Comparison of ENCODE assay signal across 9 mouse cellular contexts in genomic region chr11:51819964-51820363, GRCm38 (mm10). TPM values are rescaled to one million over a fixed set of nuclear protein-coding genes. Genes with fewer than 3 reads are reported as not detected.
DNase-seq lines count a peak whose midpoint lies in the region; ATAC-seq and TF ChIP-seq lines count a peak whose summit lies in the region.
"Had no signal": no experiment of that assay in that cellular context is flagged by ENCODE, and none has a peak within 500 bp of the region (broad histone marks: within the 10 kb centered on the region; RNA-seq: fewer than 3 reads in every experiment).

No protein-coding gene starts in this region.

- H3K9me3 ChIP-seq in midbrain, embryonic 14.5 days (ENCODE audit: control insufficient read depth, low read length), result no peaks in the 10 kb centered on the region
- no peaks in the 10 kb centered on the region for H3K9me3 ChIP-seq in midbrain, embryonic 16.5 days (replicated peaks; ENCODE audit: control insufficient read depth, low read length, poor library complexity, severe bottlenecking)
- H3K9me3 ChIP-seq: neural tube, embryonic 12.5 days had no signal

- no peak overlapping the region for H3K4me2 ChIP-seq in midbrain, embryonic 14.5 days (ENCODE audit: low read length)
- no peak overlapping the region for H3K4me2 ChIP-seq in midbrain, embryonic 16.5 days (ENCODE audit: low read length)
- H3K4me2 ChIP-seq: neural tube, embryonic 12.5 days had no signal

- DNase-seq in embryo, embryonic 10 days (ENCODE audit: low spot score), result peak; percentile 45
- no peak for DNase-seq in embryo, embryonic 11 days
- DNase-seq in midbrain, embryonic 14.5 days, result peak; percentile 24
- DNase-seq in c-Kit-negative CD71-positive TER-119-positive erythroid progenitor cells, embryonic 14.5 days (ENCODE audit: low read depth, low spot score), result peak; percentile 64
- peak; percentile 47 for DNase-seq in heart, postnatal 4 days
- DNase-seq in layer of hippocampus, adult 11-12 months (ENCODE audit: low spot score), result no peak

- no peak overlapping the region for H3K4me3 ChIP-seq in midbrain, embryonic 14.5 days (replicated peaks; ENCODE audit: low read depth, low read length)
- H3K4me3 ChIP-seq in midbrain, embryonic 16.5 days (ENCODE audit: low read depth, low read length), result no peak overlapping the region
- no peak overlapping the region for H3K4me3 ChIP-seq in small intestine, adult 2 months (ENCODE audit: low read depth, low read length)
- H3K4me3 ChIP-seq: neural tube, embryonic 12.5 days had no signal

- no peak overlapping the region for H3K9ac ChIP-seq in midbrain, embryonic 14.5 days (replicated peaks; ENCODE audit: low read length)
- no peak overlapping the region for H3K9ac ChIP-seq in midbrain, embryonic 16.5 days (ENCODE audit: low read depth, low read length)
- H3K9ac ChIP-seq: neural tube, embryonic 12.5 days had no signal

- no peaks in the 10 kb centered on the region for H3K27me3 ChIP-seq in midbrain, embryonic 14.5 days (ENCODE audit: control insufficient read depth, insufficient read depth, low read length)
- no peaks in the 10 kb centered on the region for H3K27me3 ChIP-seq in midbrain, embryonic 16.5 days (ENCODE audit: control insufficient read depth, insufficient read depth, low read depth, low read length)
- no peaks in the 10 kb centered on the region for H3K27me3 ChIP-seq in small intestine, adult 2 months (ENCODE audit: control insufficient read depth, insufficient read depth, low read length)
- H3K27me3 ChIP-seq: neural tube, embryonic 12.5 days had no signal

- TF ChIP-seq CTCF in small intestine, adult 2 months (IDR thresholded peaks at IDR 0.05; ENCODE audit: extremely low read depth, insufficient read length, insufficient replicate concordance, low read depth, low read length), result peak; percentile 74; the same call in 1 of the 2 replicates

- no peak for ATAC-seq in midbrain, embryonic 14.5 days (ENCODE audit: low FRiP score, low TSS enrichment)
- ATAC-seq in midbrain, embryonic 16.5 days, result no peak

- WGBS in midbrain, embryonic 14.5 days, result 69% methylated on average over 3 of the region's 3 CpGs
- 71% methylated on average over 3 of the region's 3 CpGs for WGBS in midbrain, embryonic 16.5 days
- 80% methylated on average over 3 of the region's 3 CpGs for WGBS in small intestine, adult 2 months

- no peak overlapping the region for H3K27ac ChIP-seq in midbrain, embryonic 14.5 days (replicated peaks; ENCODE audit: low read depth, low read length)
- no peak overlapping the region for H3K27ac ChIP-seq in midbrain, embryonic 16.5 days (ENCODE audit: low read length)
- no peak overlapping the region for H3K27ac ChIP-seq in small intestine, adult 2 months (ENCODE audit: insufficient read depth, low read depth, low read length)
- H3K27ac ChIP-seq: neural tube, embryonic 12.5 days had no signal

- peaks cover 5% of the 10 kb centered on the region; the same call in 1 of the 2 replicates for H3K4me1 ChIP-seq in midbrain, embryonic 14.5 days (ENCODE audit: control insufficient read depth, insufficient read depth, low read length)
- H3K4me1 ChIP-seq in midbrain, embryonic 16.5 days (ENCODE audit: control insufficient read depth, insufficient read depth, low read length), result 0 out of 2 replicates have a peak, but pooled peaks cover 3% of the 10 kb centered on the region
- peaks cover 9% of the 10 kb centered on the region for H3K4me1 ChIP-seq in small intestine, adult 2 months (ENCODE audit: control insufficient read depth, insufficient read depth, insufficient read length, low read length)

- no peak for TF ChIP-seq POLR2A in small intestine, adult 2 months (IDR thresholded peaks at IDR 0.05; ENCODE audit: low read depth, low read length)

- H3K36me3 ChIP-seq in midbrain, embryonic 14.5 days (ENCODE audit: control insufficient read depth, insufficient read depth, low read length), result no peaks in the 10 kb centered on the region
- no peaks in the 10 kb centered on the region for H3K36me3 ChIP-seq in midbrain, embryonic 16.5 days (ENCODE audit: control insufficient read depth, insufficient read depth, low read length)
- H3K36me3 ChIP-seq in small intestine, adult 2 months (ENCODE audit: control insufficient read depth, insufficient read depth, low read length), result peaks cover 27% of the 10 kb centered on the region
- H3K36me3 ChIP-seq: neural tube, embryonic 12.5 days had no signal

RNA-seq across cellular contexts. Expression of gene Jade2, which starts 37.5 kb away (rescaled TPM):
- polyA plus RNA-seq in midbrain, embryonic 14.5 days (2014; fragmentation: Nextera tagmentation; extraction: Ambion mirVana), result 0.28 and 0.30 TPM in 2 replicates
- polyA plus RNA-seq in midbrain, embryonic 16.5 days (2015; fragmentation: Nextera tagmentation; extraction: Ambion mirVana), result 0.48 and 0.65 TPM in 2 replicates
- 1 to 10 TPM; 2.7 to 3.0 TPM for total RNA-seq in heart, postnatal 4 days (2021)
- polyA plus RNA-seq in small intestine, adult 2 months (2012; rRNA removed), result 3.2 and 6.3 TPM in 2 replicates

RNA-seq across cellular contexts. Expression of gene Sar1b, which starts 56.5 kb away (rescaled TPM):
- 188 and 211 TPM in 2 replicates for polyA plus RNA-seq in midbrain, embryonic 14.5 days (2014; fragmentation: Nextera tagmentation; extraction: Ambion mirVana)
- 184 and 206 TPM in 2 replicates for polyA plus RNA-seq in midbrain, embryonic 16.5 days (2015; fragmentation: Nextera tagmentation; extraction: Ambion mirVana)
- 10 to 100 TPM; 93.6 to 95.8 TPM for total RNA-seq in heart, postnatal 4 days (2021)
- polyA plus RNA-seq in small intestine, adult 2 months (2012; rRNA removed), result 11.4 and 19.9 TPM in 2 replicates

RNA-seq across cellular contexts. Expression of gene Sec24a, which starts 56.5 kb away (rescaled TPM):
- polyA plus RNA-seq in midbrain, embryonic 14.5 days (2014; fragmentation: Nextera tagmentation; extraction: Ambion mirVana), result 15.0 and 16.9 TPM in 2 replicates
- polyA plus RNA-seq in midbrain, embryonic 16.5 days (2015; fragmentation: Nextera tagmentation; extraction: Ambion mirVana), result 15.2 and 16.5 TPM in 2 replicates
- total RNA-seq in heart, postnatal 4 days (2021), result 10 to 100 TPM; 23.0 to 23.7 TPM
- 36.6 and 56.9 TPM in 2 replicates for polyA plus RNA-seq in small intestine, adult 2 months (2012; rRNA removed)

Comparison
In these comparisons a context has a peak if more than half of its experiments do, and no peak if none do; other contexts are left out.
1. DNase-seq: peak in embryo, embryonic 10 days (single experiment), midbrain, embryonic 14.5 days (single experiment), c-Kit-negative CD71-positive TER-119-positive erythroid progenitor cells, embryonic 14.5 days (single experiment) and heart, postnatal 4 days (single experiment); none in embryo, embryonic 11 days (single experiment) and layer of hippocampus, adult 11-12 months (single experiment).